Mouse (Mus musculus): Measurements from ENCODE around the gene Cotl1. TPM values are rescaled to one million over a fixed set of nuclear protein-coding genes. Genes with fewer than 3 reads are reported as not detected.

Cotl1 gene
- total RNA-seq, 2 experiments from 2014 or later, result 127 to 152 TPM

- ATAC-seq (replicated peaks; ENCODE audit: poor library complexity, severe bottlenecking), result no peak
Observed at GRCm38 (mm10) chr8:119839419-119840021, 824 bp downstream of the Cotl1 start.

- no peak for ATAC-seq (replicated peaks; ENCODE audit: poor library complexity, severe bottlenecking)
Observed at GRCm38 (mm10) chr8:119838983-119839340, 1.4 kb downstream of the Cotl1 start.

DNA sequence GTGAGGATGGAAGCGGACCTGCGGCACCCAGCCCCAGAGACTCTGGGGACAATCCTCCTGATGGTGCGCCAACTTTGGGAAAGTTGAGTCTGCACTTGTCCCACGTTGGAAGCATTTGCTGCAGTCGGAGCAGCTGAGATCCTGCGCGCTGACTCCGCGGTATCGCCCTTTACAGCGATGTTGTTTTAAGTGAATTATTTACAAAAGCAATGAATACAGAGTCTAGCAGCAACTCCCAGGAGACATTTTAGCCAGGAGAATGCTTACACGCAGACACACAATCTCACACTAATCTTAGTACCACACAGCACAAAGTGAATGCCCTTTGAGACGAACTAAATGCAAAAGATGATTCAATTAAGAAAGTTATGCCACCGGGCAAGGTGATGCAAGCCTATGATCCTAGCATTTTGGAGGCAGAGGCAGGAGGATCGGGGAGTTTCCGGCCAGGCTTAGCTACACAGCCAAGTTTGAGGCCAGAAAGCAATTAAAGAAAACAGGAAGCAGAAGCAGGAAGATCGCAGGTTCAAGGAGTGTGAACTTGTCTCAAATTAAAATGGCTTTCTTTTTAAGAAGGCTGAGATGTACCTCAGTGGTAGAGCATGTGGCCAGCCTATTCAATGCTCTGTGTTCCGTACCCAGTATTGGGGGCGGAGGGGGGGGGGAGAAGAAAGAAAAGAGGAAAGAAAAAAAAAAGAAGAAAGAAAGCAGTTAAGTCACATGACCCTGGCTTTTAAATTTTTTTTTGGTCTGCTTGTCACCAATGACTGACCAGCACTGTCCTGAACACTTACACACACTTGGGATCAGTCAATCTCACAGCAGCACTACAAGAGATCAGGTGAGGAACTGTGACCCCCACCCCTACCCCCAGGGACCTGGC lies 2.0 kb downstream of the Cotl1 start:
- peak; percentile 41 for ATAC-seq (replicated peaks; ENCODE audit: poor library complexity, severe bottlenecking)

DNA sequence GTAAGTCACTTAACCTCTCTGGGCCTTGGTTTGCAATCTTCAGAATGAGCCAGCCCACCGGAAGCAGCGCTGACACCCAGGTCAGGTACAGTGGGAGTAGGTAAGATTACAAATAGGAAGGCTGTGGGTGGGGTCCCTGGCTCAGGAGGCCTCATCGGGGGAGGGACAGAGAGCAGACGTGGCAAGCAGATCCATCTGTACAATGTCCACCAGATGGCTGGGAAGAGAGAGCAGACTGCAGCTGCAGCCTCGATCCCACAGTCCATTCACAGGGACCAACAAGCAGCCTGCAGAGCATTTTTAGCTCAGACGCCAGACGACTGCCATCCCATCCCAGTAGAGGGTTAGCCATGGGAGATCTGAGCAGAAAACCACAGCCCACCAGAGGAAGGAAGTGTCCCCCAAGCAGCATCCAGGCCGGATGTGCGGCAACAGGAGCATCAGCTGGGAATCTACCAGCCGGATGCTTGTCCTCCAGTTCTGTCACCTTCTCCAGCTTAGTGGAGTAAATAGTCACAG lies 2.7 kb downstream of the Cotl1 start:
- ATAC-seq (replicated peaks; ENCODE audit: poor library complexity, severe bottlenecking), result peak; percentile 55

DNA sequence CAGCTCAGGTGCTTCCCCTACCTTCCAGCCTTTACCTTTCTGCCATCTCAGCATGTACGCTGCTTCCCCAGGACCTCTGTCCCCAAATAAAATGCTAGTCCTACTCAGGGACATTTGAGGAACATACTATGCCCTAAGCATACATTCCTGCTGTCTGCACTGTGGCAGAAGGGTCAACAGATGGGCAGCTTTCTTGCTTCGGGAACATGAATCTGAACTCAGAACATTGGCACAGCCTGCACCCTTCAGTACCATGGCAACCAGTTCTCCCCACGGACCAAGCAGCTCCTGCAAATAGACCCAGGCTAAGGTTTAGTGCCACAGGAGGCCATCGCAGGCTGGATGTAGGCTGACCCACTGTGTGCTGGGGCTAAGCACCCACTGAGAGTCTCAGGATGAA lies 3.5 kb downstream of the Cotl1 start:
- no peak for ATAC-seq (replicated peaks; ENCODE audit: poor library complexity, severe bottlenecking)

DNA sequence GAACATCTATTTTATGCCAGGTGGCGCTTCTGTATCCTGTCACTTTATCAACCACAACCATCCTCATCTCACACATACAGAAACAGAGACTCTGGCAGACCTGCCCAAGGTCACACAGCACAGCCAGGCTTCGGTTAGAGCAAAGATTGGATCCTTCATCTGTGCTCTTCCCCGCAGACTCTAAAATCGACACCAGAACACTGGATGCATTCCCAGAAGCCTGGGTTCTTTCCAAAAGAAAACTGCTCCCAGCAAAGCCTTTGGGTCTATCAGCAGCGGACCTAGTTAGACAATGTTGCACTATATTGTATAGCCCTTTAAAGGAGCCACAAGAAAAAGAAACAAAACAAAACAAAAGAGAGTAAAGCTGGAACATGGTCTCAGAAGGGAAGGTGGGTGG lies 5.1 kb downstream of the Cotl1 start:
- ATAC-seq (replicated peaks; ENCODE audit: poor library complexity, severe bottlenecking), result no peak

DNA sequence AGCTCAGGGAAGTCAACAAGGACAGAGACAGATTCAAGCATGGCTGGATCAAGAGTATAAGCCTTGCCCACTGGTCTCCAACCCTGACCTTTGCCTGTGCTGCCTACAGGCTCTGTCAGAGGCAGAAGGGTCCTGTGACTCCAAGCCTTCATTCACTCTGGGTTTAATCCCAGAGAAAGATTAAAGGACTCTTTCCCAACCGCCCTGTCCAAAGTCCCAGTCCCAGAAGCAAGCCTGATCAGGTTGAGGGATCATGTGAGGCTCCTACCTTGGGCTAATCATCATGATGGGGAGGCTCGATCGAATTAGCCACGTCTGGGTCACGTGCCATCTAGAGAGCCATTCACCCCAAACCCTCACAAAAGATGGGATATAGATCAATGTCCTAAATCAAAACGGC lies 5.7 kb downstream of the Cotl1 start:
- ATAC-seq (replicated peaks; ENCODE audit: poor library complexity, severe bottlenecking), result no peak

DNA sequence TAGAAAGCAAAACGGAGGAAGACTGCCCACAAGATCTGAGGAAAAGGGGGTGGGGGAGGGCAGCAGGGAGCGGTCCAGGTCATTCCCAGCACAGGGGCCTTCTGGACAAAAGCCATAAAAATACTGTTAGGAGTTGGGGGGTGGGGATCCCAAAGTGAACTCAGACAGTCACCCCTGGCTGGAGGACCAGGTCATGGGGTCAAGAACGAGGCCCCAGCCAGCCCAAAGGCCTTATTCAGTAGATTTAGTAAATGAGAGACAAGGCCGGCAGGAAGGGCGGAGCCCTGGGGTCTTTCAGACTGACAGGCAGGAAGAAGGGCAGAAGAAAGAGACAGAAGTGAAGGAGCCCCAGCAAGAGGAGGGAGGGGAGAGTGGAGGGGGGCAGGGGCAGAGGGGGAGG lies 7.4 kb downstream of the Cotl1 start:
- no peak for ATAC-seq (replicated peaks; ENCODE audit: poor library complexity, severe bottlenecking)

- ATAC-seq (replicated peaks; ENCODE audit: poor library complexity, severe bottlenecking), result no peak
Observed at GRCm38 (mm10) chr8:119832101-119832617, 8.2 kb downstream of the Cotl1 start.

DNA sequence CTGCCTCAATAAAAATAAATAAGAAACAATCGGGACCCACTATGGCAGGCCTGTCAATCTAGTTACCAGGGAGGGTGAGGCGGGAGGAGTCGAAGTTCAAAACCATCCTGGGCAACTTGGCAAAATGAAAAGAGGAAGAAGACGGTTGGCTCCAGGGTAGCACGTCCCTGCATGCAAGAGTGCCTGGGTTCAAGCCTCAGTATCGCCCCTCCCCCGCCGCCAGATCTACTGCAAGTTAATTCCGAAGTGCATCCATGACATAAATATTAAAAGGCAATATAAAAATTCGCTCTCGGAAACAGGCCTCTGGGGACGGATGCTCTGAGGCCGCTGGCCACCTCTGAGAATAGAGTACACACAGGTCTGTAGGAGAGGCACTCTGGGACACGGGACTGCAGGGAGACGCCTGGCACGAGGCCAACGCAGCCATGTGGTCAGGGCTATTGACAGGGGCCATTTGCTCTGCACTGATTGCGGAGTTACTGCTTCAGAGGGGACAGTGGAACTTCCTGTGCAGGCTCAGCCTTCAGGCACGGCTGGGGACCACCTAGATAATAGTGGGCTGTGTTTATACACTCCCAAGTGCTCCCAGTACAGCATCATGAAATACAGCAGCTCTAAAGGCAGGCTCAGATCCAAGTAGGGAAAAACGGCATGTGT lies 8.9 kb downstream of the Cotl1 start:
- ATAC-seq (replicated peaks; ENCODE audit: poor library complexity, severe bottlenecking), result no peak

DNA sequence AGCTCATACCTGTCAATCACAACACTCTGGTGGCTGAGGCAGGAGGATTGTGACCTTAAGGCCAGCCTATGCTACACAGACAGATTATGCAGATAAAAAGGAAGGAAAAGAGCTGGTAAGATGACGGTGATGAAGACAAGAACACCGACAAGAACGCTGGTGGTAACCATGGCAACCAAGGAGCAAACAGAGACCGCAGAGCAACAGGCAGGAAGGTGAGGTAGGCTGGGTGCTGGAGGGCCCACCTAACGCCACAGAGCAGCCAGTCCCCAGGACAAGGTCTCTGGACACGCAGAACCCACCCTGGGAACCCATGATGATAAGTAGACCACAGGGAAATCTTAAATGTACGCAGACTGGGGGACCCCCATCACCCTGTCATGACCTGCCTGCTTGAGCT lies 9.8 kb downstream of the Cotl1 start:
- peak; percentile 23 for ATAC-seq (replicated peaks; ENCODE audit: poor library complexity, severe bottlenecking)

GRCm38 (mm10) chr8:119829870-119830580 lies 10.3 kb downstream of the Cotl1 start:
- no peak for ATAC-seq (replicated peaks; ENCODE audit: poor library complexity, severe bottlenecking)

DNA sequence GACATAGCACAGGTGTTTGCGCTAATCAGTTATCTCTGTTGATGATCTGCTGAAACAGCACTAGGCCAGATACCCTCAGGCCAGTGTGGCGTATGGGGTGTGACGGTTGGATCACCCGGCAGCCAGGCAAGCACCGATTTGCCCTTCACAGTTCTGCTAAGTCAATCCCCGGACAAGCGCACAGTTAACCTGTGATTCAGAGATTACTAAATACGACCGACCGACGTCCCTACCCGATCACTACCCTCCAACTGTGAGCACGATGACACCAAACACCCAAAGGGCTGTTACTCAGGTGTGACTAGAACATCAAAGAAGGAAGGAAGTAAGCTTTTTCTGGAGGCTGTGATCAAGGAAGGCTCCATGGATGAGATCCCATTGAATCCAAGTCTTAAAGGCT lies 10.9 kb downstream of the Cotl1 start:
- no peak for ATAC-seq (replicated peaks; ENCODE audit: poor library complexity, severe bottlenecking)

- ATAC-seq (replicated peaks; ENCODE audit: poor library complexity, severe bottlenecking), result no peak
Observed at GRCm38 (mm10) chr8:119829015-119829414, 11.3 kb downstream of the Cotl1 start.

- peak; percentile 20 for ATAC-seq (replicated peaks; ENCODE audit: poor library complexity, severe bottlenecking)
Observed at GRCm38 (mm10) chr8:119827721-119828153, 12.6 kb downstream of the Cotl1 start.

DNA sequence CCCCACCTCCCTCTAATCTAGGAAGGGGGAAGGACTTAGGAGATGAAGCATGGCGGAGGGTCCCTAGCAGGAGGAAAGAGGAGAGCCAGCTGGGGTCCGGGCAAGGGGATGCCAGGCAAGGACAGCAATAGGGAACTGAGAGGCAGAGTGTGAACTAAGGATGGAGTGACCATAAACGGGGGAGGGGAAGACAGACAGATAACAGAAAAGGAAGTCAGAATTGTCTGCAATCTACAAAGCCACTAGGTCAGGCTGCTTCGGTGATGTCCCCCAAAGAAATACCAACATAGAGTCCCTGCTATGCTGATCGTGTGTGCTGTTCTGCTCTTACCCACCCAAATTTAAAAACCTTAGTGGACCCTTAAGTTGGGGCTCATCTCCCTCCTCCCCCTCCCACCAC lies 13.4 kb downstream of the Cotl1 start:
- ATAC-seq (replicated peaks; ENCODE audit: poor library complexity, severe bottlenecking), result peak; percentile 23

DNA sequence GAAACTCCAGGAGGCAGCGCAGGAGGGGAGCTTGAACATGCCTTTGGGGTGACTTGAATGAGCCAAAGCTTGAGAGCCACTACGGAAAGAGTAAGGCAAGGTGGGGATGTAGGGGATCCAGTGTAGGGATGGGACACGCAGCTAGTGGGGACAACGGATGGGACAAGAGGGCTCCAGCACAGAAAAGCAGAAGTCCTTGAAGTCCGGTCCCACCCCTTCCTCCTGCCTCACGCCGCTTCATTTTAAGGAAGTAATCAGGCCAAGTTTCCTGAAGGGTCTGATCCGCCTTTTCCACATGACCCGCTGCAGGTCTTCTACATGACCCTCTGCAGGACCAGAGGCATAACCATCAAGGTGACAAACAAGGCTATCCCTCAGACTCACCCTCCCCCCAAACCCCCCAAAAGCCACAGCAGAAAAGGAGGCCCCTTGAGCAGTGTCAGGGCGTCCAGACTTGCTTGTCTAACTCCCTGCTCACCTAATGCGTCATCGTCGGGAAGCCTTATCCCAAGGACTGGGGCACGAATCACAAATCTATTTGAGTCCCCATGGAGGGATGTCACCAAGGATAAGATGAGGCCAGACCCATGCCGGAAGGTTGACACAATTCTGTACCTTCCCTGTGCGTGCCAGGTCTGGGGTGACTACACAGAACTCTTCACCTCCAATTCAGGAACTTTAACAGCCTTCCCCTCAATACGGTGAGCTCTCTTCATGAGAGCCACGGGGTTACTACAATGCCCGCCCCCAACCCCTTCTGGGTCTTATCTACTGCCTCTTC lies 14.2 kb downstream of the Cotl1 start:
- ATAC-seq (replicated peaks; ENCODE audit: poor library complexity, severe bottlenecking), result peak; percentile 60

DNA sequence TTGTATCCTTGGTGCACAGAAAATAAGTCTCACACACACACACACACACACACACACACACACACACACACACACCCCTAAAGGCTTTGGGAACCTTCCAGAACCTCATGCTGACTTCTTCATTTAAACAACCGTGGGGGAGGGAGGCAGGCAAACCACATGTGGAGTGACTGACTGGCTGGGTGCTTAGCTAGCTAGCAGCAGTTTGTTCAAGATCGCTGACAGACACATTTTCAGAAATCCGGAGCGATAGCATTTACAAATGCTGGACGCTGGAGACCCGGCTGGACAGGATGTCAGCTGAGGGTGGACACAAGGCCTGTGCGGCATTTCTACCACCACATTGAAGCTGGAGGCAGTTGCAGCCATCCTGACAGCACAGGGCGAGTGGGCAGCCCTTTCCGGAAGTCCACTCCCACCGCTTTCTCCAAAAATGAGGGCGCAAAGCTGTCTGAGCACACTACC lies 15.5 kb downstream of the Cotl1 start:
- no peak for ATAC-seq (replicated peaks; ENCODE audit: poor library complexity, severe bottlenecking)

DNA sequence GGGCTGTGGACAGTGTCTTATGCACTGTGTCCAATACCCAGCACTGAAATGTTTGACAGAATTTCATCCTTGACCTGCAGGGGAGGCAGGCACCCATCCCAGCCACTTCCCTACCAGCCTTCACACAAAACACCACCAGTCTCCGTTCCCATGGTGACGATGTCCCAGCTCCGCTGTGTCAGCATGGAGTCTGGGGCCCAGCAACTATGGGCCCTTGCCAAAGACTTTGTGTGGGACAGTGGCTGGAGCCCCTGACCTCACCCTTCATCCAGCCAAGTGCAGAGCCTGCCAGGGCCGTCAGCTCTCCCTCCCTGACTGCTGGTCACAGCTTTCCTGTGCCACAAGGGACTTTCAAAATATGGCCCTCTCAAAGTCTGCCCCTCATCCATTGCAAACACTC lies 16.2 kb downstream of the Cotl1 start:
- ATAC-seq (replicated peaks; ENCODE audit: poor library complexity, severe bottlenecking), result 0 out of 2 replicates have a peak, but pooled peaks have one; percentile 7
